Mouse (Mus musculus): ENCODE data around the gene Rapgefl1. TPM values are rescaled to one million over a fixed set of nuclear protein-coding genes. Genes with fewer than 3 reads are reported as not detected.

Gene Rapgefl1
- polyA plus RNA-seq (2012; fragmentation: generic; extraction: Trizol): 1 to 10 TPM in 1 of 2 experiments, under 1 TPM in 1; 0.44 to 6.3 TPM

GRCm38 (mm10) chr11:98836651-98837141, at the start of gene Rapgefl1:
Gene Rapgefl1 (plus strand): TSS chr11:98836785.

GRCm38 (mm10) chr11:98795015-98795713, 41.4 kb upstream of the Rapgefl1 start, which contains the start of gene Msl1:
Gene Msl1 (plus strand): TSS chr11:98795516.

GRCm38 (mm10) chr11:98804605-98805004, 32.0 kb upstream of the Rapgefl1 start, which contains the start of gene Casc3:
Gene Casc3 (plus strand): TSS chr11:98804905.

GRCm38 (mm10) chr11:98863028-98863750, 26.6 kb downstream of the Rapgefl1 start, which contains the start of gene Wipf2:
Gene Wipf2 (plus strand): TSS chr11:98863638.

Other genes starting within 250 kb of the Rapgefl1 start
- gene Ormdl3, start 249.4 kb upstream of the Rapgefl1 start, polyA plus RNA-seq (2012; fragmentation: generic; extraction: Trizol): 10 to 100 TPM; 14.3 to 82.1 TPM
- not detected for gene Lrrc3c, start 238.5 kb upstream of the Rapgefl1 start, polyA plus RNA-seq (2012; fragmentation: generic; extraction: Trizol)
- gene Gm12355, start 211.1 kb upstream of the Rapgefl1 start, polyA plus RNA-seq (2012; fragmentation: generic; extraction: Trizol): under 1 TPM; 0.15 to 0.25 TPM
- not detected for gene Gsdma3, start 210.4 kb upstream of the Rapgefl1 start, polyA plus RNA-seq (2012; fragmentation: generic; extraction: Trizol)
- not detected for gene Gsdma2, start 190.0 kb upstream of the Rapgefl1 start, polyA plus RNA-seq (2012; fragmentation: generic; extraction: Trizol)
- under 1 TPM; 0.01 to 0.02 TPM for gene Gsdma, start 172.4 kb upstream of the Rapgefl1 start, polyA plus RNA-seq (2012; fragmentation: generic; extraction: Trizol)
- gene Psmd3, start 154.2 kb upstream of the Rapgefl1 start, polyA plus RNA-seq (2012; fragmentation: generic; extraction: Trizol): 100 to 1,000 TPM; 237 to 309 TPM
- under 1 TPM in 1 of 2 experiments, not detected in 1; 0.12 TPM for gene Csf3, start 135.5 kb upstream of the Rapgefl1 start, polyA plus RNA-seq (2012; fragmentation: generic; extraction: Trizol)
- gene Med24, start 107.3 kb upstream of the Rapgefl1 start, polyA plus RNA-seq (2012; fragmentation: generic; extraction: Trizol): 10 to 100 TPM; 26.6 to 55.9 TPM
- 100 to 1,000 TPM in 1 of 2 experiments, 10 to 100 TPM in 1; 52.9 to 416 TPM for gene Thra, start 96.1 kb upstream of the Rapgefl1 start, polyA plus RNA-seq (2012; fragmentation: generic; extraction: Trizol)
- gene Nr1d1, start 61.5 kb upstream of the Rapgefl1 start, polyA plus RNA-seq (2012; fragmentation: generic; extraction: Trizol): 10 to 100 TPM; 16.1 to 18.8 TPM
- gene Msl1, start 41.3 kb upstream of the Rapgefl1 start, polyA plus RNA-seq (2012; fragmentation: generic; extraction: Trizol): 10 to 100 TPM; 31.2 to 53.1 TPM
- gene Casc3, start 31.9 kb upstream of the Rapgefl1 start, polyA plus RNA-seq (2012; fragmentation: generic; extraction: Trizol): 10 to 100 TPM; 16.1 to 33.3 TPM
- 1 to 10 TPM; 3.4 to 9.8 TPM for gene Wipf2, start 26.9 kb downstream of the Rapgefl1 start, polyA plus RNA-seq (2012; fragmentation: generic; extraction: Trizol)
- gene Cdc6, start 71.0 kb downstream of the Rapgefl1 start, polyA plus RNA-seq (2012; fragmentation: generic; extraction: Trizol): 10 to 100 TPM in 1 of 2 experiments, 1 to 10 TPM in 1; 4.0 to 18.7 TPM
- 10 to 100 TPM; 19.3 to 99.6 TPM for gene Rara, start 91.0 kb downstream of the Rapgefl1 start, polyA plus RNA-seq (2012; fragmentation: generic; extraction: Trizol)
- not detected for gene Gjd3, start 146.2 kb downstream of the Rapgefl1 start, polyA plus RNA-seq (2012; fragmentation: generic; extraction: Trizol)
- 100 to 1,000 TPM in 1 of 2 experiments, 10 to 100 TPM in 1; 17.3 to 118 TPM for gene Top2a, start 187.4 kb downstream of the Rapgefl1 start, polyA plus RNA-seq (2012; fragmentation: generic; extraction: Trizol)
- 10 to 100 TPM; 13.4 to 37.0 TPM for gene Igfbp4, start 204.5 kb downstream of the Rapgefl1 start, polyA plus RNA-seq (2012; fragmentation: generic; extraction: Trizol)

Data from C3H10T1/2 (cell line).